Mouse (Mus musculus): ENCODE data around the gene Trmt10a. TPM values are rescaled to one million over a fixed set of nuclear protein-coding genes. Genes with fewer than 3 reads are reported as not detected.

The Trmt10a gene
- polyA plus RNA-seq, 1 experiment from 2014 or later = 13.1 TPM

- no peaks in the 10 kb centered on the region for H3K27me3 ChIP-seq (replicated peaks; ENCODE audit: control insufficient read depth, insufficient read depth, low read length)
- ATAC-seq (replicated peaks; ENCODE audit: low FRiP score) (no peak), DNase-seq (ENCODE audit: low spot score) (no peak)
- H3K4me2 ChIP-seq = no peak overlapping the region
- no peak overlapping the region for H3K9ac ChIP-seq (ENCODE audit: low read depth, low read length)
- H3K27ac ChIP-seq (ENCODE audit: low read depth, low read length) = no peak overlapping the region
- no peak overlapping the region for H3K4me3 ChIP-seq (ENCODE audit: low read depth, low read length)
- H3K4me1 ChIP-seq (replicated peaks; ENCODE audit: control insufficient read depth, insufficient read depth, low read length) = no peaks in the 10 kb centered on the region
- H3K36me3 ChIP-seq (ENCODE audit: control insufficient read depth, insufficient read depth, low read length) = no peaks in the 10 kb centered on the region
- no peaks in the 10 kb centered on the region for H3K9me3 ChIP-seq (ENCODE audit: control insufficient read depth, low read length)
- 56% methylated on average over 4 of the region's 4 CpGs for WGBS
Measured at GRCm38 (mm10) chr3:138162553-138163183, 19.4 kb downstream of the Trmt10a start.

- H3K27me3 ChIP-seq (replicated peaks; ENCODE audit: control insufficient read depth, insufficient read depth, low read length) = no peaks in the 10 kb centered on the region
- H3K9me3 ChIP-seq (ENCODE audit: control insufficient read depth, low read length) = peaks cover 2% of the 10 kb centered on the region; the same call in 1 of the 2 replicates
- H3K27ac ChIP-seq (ENCODE audit: low read depth, low read length) = no peak overlapping the region
- WGBS = 78% methylated on average over 10 of the region's 10 CpGs
- no peak overlapping the region for H3K4me3 ChIP-seq (ENCODE audit: low read depth, low read length)
- no peak overlapping the region for H3K9ac ChIP-seq (ENCODE audit: low read depth, low read length)
- H3K4me1 ChIP-seq (replicated peaks; ENCODE audit: control insufficient read depth, insufficient read depth, low read length) = no peaks in the 10 kb centered on the region
- H3K4me2 ChIP-seq = no peak overlapping the region
- no peaks in the 10 kb centered on the region for H3K36me3 ChIP-seq (ENCODE audit: control insufficient read depth, insufficient read depth, low read length)
- ATAC-seq (replicated peaks; ENCODE audit: low FRiP score) (no peak), DNase-seq (ENCODE audit: low spot score) (no peak)
Measured at GRCm38 (mm10) chr3:138173291-138173690, 30.0 kb downstream of the Trmt10a start.

GRCm38 (mm10) chr3:138175551-138175950, 32.3 kb downstream of the Trmt10a start:
- no peak for ATAC-seq (replicated peaks; ENCODE audit: low FRiP score)
- Histone ChIP-seq H3K9me3 (ENCODE audit: control insufficient read depth, low read length) (peaks cover 2% of the 10 kb centered on the region; the same call in 1 of the 2 replicates), H3K9ac (ENCODE audit: low read depth, low read length) (no peak overlapping the region), H3K36me3 (ENCODE audit: control insufficient read depth, insufficient read depth, low read length) (no peaks in the 10 kb centered on the region), H3K27ac (ENCODE audit: low read depth, low read length) (no peak overlapping the region), H3K4me3 (ENCODE audit: low read depth, low read length) (no peak overlapping the region), H3K27me3 (replicated peaks; ENCODE audit: control insufficient read depth, insufficient read depth, low read length) (no peaks in the 10 kb centered on the region), H3K4me2 (no peak overlapping the region), H3K4me1 (replicated peaks; ENCODE audit: control insufficient read depth, insufficient read depth, low read length) (no peaks in the 10 kb centered on the region)
- WGBS = 87% methylated on average over 6 of the region's 6 CpGs
- DNase-seq (ENCODE audit: low spot score) = no peak

GRCm38 (mm10) chr3:138182019-138182418, 38.8 kb downstream of the Trmt10a start:
- Histone ChIP-seq H3K36me3 (ENCODE audit: control insufficient read depth, insufficient read depth, low read length) (no peaks in the 10 kb centered on the region), H3K4me3 (ENCODE audit: low read depth, low read length) (no peak overlapping the region), H3K9ac (ENCODE audit: low read depth, low read length) (no peak overlapping the region), H3K27ac (ENCODE audit: low read depth, low read length) (no peak overlapping the region), H3K4me1 (replicated peaks; ENCODE audit: control insufficient read depth, insufficient read depth, low read length) (no peaks in the 10 kb centered on the region), H3K4me2 (no peak overlapping the region), H3K27me3 (replicated peaks; ENCODE audit: control insufficient read depth, insufficient read depth, low read length) (no peaks in the 10 kb centered on the region), H3K9me3 (ENCODE audit: control insufficient read depth, low read length) (no peaks in the 10 kb centered on the region)
- DNase-seq (ENCODE audit: low spot score) (no peak), ATAC-seq (replicated peaks; ENCODE audit: low FRiP score) (no peak)
- 81% methylated on average over 2 of the region's 2 CpGs for WGBS

GRCm38 (mm10) chr3:138183371-138183770, 40.1 kb downstream of the Trmt10a start:
- Histone ChIP-seq H3K36me3 (ENCODE audit: control insufficient read depth, insufficient read depth, low read length) (no peaks in the 10 kb centered on the region), H3K4me3 (ENCODE audit: low read depth, low read length) (no peak overlapping the region), H3K27me3 (replicated peaks; ENCODE audit: control insufficient read depth, insufficient read depth, low read length) (no peaks in the 10 kb centered on the region), H3K9me3 (ENCODE audit: control insufficient read depth, low read length) (no peaks in the 10 kb centered on the region), H3K4me2 (no peak overlapping the region), H3K4me1 (replicated peaks; ENCODE audit: control insufficient read depth, insufficient read depth, low read length) (no peaks in the 10 kb centered on the region), H3K9ac (ENCODE audit: low read depth, low read length) (no peak overlapping the region), H3K27ac (ENCODE audit: low read depth, low read length) (no peak overlapping the region)
- no peak for DNase-seq (ENCODE audit: low spot score)
- no peak for ATAC-seq (replicated peaks; ENCODE audit: low FRiP score)
- WGBS = 87% methylated on average over 7 of the region's 7 CpGs

- H3K4me1 ChIP-seq (replicated peaks; ENCODE audit: control insufficient read depth, insufficient read depth, low read length) = no peaks in the 10 kb centered on the region
- H3K9me3 ChIP-seq (ENCODE audit: control insufficient read depth, low read length) = no peaks in the 10 kb centered on the region
- WGBS = 62% methylated on average over 4 of the region's 4 CpGs
- no peak for ATAC-seq (replicated peaks; ENCODE audit: low FRiP score)
- H3K4me3 ChIP-seq (ENCODE audit: low read depth, low read length) = no peak overlapping the region
- H3K27ac ChIP-seq (ENCODE audit: low read depth, low read length) = no peak overlapping the region
- no peak for DNase-seq (ENCODE audit: low spot score)
- no peaks in the 10 kb centered on the region for H3K36me3 ChIP-seq (ENCODE audit: control insufficient read depth, insufficient read depth, low read length)
- H3K9ac ChIP-seq (ENCODE audit: low read depth, low read length) = no peak overlapping the region
- H3K27me3 ChIP-seq (replicated peaks; ENCODE audit: control insufficient read depth, insufficient read depth, low read length) = no peaks in the 10 kb centered on the region
- no peak overlapping the region for H3K4me2 ChIP-seq
Measured at GRCm38 (mm10) chr3:138185290-138185689, 42.0 kb downstream of the Trmt10a start.

- H3K36me3 ChIP-seq (ENCODE audit: control insufficient read depth, insufficient read depth, low read length) = no peaks in the 10 kb centered on the region
- H3K27ac ChIP-seq (ENCODE audit: low read depth, low read length) = no peak overlapping the region
- H3K4me1 ChIP-seq (replicated peaks; ENCODE audit: control insufficient read depth, insufficient read depth, low read length) = no peaks in the 10 kb centered on the region
- WGBS = 87% methylated on average over 26 of the region's 26 CpGs
- H3K9ac ChIP-seq (ENCODE audit: low read depth, low read length) = no peak overlapping the region
- H3K4me3 ChIP-seq (ENCODE audit: low read depth, low read length) = no peak overlapping the region
- DNase-seq (ENCODE audit: low spot score) (no peak), ATAC-seq (replicated peaks; ENCODE audit: low FRiP score) (no peak)
- H3K27me3 ChIP-seq (replicated peaks; ENCODE audit: control insufficient read depth, insufficient read depth, low read length) = no peaks in the 10 kb centered on the region
- H3K4me2 ChIP-seq = no peak overlapping the region
- H3K9me3 ChIP-seq (ENCODE audit: control insufficient read depth, low read length) = no peaks in the 10 kb centered on the region
Measured at GRCm38 (mm10) chr3:138185995-138186930, 43.0 kb downstream of the Trmt10a start.

GRCm38 (mm10) chr3:138192260-138192659, 49.0 kb downstream of the Trmt10a start:
- Histone ChIP-seq H3K4me2 (no peak overlapping the region), H3K4me3 (ENCODE audit: low read depth, low read length) (no peak overlapping the region), H3K9me3 (ENCODE audit: control insufficient read depth, low read length) (no peaks in the 10 kb centered on the region), H3K4me1 (replicated peaks; ENCODE audit: control insufficient read depth, insufficient read depth, low read length) (no peaks in the 10 kb centered on the region), H3K9ac (ENCODE audit: low read depth, low read length) (no peak overlapping the region), H3K36me3 (ENCODE audit: control insufficient read depth, insufficient read depth, low read length) (no peaks in the 10 kb centered on the region), H3K27ac (ENCODE audit: low read depth, low read length) (no peak overlapping the region), H3K27me3 (replicated peaks; ENCODE audit: control insufficient read depth, insufficient read depth, low read length) (no peaks in the 10 kb centered on the region)
- WGBS = 79% methylated on average over 7 of the region's 7 CpGs
- DNase-seq (ENCODE audit: low spot score) (no peak), ATAC-seq (replicated peaks; ENCODE audit: low FRiP score) (no peak)
